In the genomic region with DNA sequence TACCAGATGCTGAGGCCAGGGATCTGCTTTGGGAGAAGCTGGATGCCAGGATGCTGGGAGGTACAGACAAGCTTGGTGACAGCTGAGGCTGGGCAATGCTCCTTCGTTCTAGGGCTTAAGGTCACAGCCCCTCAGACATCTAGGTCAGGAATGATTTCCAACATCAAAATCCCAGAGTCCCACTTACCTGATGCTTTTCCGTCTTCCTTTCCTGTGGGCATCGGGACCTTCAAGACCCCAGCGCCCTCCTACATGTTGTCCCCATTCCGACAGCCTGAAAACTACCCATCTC, we compare ENCODE assay signal across 7 mouse cellular contexts. TPM values are rescaled to one million over a fixed set of nuclear protein-coding genes. Genes with fewer than 3 reads are reported as not detected.
DNase-seq lines count a peak whose midpoint lies in the region; ATAC-seq and TF ChIP-seq lines count a peak whose summit lies in the region.

A gene (minus strand): TSS at position 283 of the 292 bp plus-strand sequence.

- no peaks in the 10 kb centered on the region for H3K36me3 ChIP-seq in ES-Bruce4 (ENCODE audit: control insufficient read depth, insufficient read depth, low read length, poor library complexity, severe bottlenecking)
- H3K36me3 ChIP-seq in heart, embryonic 11.5 days (ENCODE audit: control insufficient read depth, insufficient read depth, low read length), result no peaks in the 10 kb centered on the region
- H3K36me3 ChIP-seq in limb, embryonic 15.5 days, result no peaks in the 10 kb centered on the region
- no peaks in the 10 kb centered on the region for H3K36me3 ChIP-seq in stomach, postnatal 0 days (ENCODE audit: control insufficient read depth, insufficient read depth, low read length)

- peak within 1 kb of the TSS; percentile 61 for H3K4me3 ChIP-seq in ES-Bruce4 (ENCODE audit: low read depth, low read length)
- H3K4me3 ChIP-seq in heart, embryonic 11.5 days (ENCODE audit: low read depth, low read length), result peak within 1 kb of the TSS; percentile 48
- peak within 1 kb of the TSS; percentile 57 for H3K4me3 ChIP-seq in limb, embryonic 15.5 days
- peak within 1 kb of the TSS; percentile 41 for H3K4me3 ChIP-seq in stomach, postnatal 0 days (ENCODE audit: low read depth, low read length)

- TF ChIP-seq EP300 in ES-Bruce4 (IDR thresholded peaks at IDR 0.05; ENCODE audit: insufficient read depth, low read depth, low read length), result no peak
- no peak for TF ChIP-seq EP300 in stomach, postnatal 0 days (optimal IDR thresholded peaks at IDR 0.05)

- no peak within 1 kb of the TSS for H3K27ac ChIP-seq in ES-Bruce4 (ENCODE audit: insufficient read depth, low read length)
- H3K27ac ChIP-seq in heart, embryonic 11.5 days (ENCODE audit: low read depth, low read length), result no peak within 1 kb of the TSS
- H3K27ac ChIP-seq in limb, embryonic 15.5 days, result peak within 1 kb of the TSS; percentile 88
- no peak within 1 kb of the TSS for H3K27ac ChIP-seq in stomach, postnatal 0 days (replicated peaks)

- H3K9me3 ChIP-seq in ES-Bruce4 (replicated peaks; ENCODE audit: control insufficient read depth, insufficient read depth, low read length, poor library complexity, severe bottlenecking), result no peaks in the 10 kb centered on the region
- no peaks in the 10 kb centered on the region for H3K9me3 ChIP-seq in heart, embryonic 11.5 days (replicated peaks; ENCODE audit: control insufficient read depth, low read length)
- no peaks in the 10 kb centered on the region for H3K9me3 ChIP-seq in limb, embryonic 15.5 days
- H3K9me3 ChIP-seq in stomach, postnatal 0 days (ENCODE audit: control insufficient read depth, low read length), result no peaks in the 10 kb centered on the region

- WGBS in heart, embryonic 11.5 days (ENCODE audit: insufficient replicate concordance), result 2% methylated on average over 5 of the region's 5 CpGs
- WGBS in limb, embryonic 15.5 days, result 2% methylated on average over 5 of the region's 5 CpGs
- 2% methylated on average over 5 of the region's 5 CpGs for WGBS in stomach, postnatal 0 days

- no peaks in the 10 kb centered on the region for H3K27me3 ChIP-seq in ES-Bruce4 (ENCODE audit: control insufficient read depth, insufficient read depth, low read length, poor library complexity, severe bottlenecking)
- H3K27me3 ChIP-seq in heart, embryonic 11.5 days (ENCODE audit: control insufficient read depth, insufficient read depth, low read length), result peaks cover 51% of the 10 kb centered on the region
- peaks cover 22% of the 10 kb centered on the region for H3K27me3 ChIP-seq in limb, embryonic 15.5 days
- no peaks in the 10 kb centered on the region; the same call in 1 of the 2 replicates for H3K27me3 ChIP-seq in stomach, postnatal 0 days (ENCODE audit: control insufficient read depth, insufficient read depth, low read length)

- no peak for TF ChIP-seq POLR2A in ES-Bruce4 (IDR thresholded peaks at IDR 0.05; ENCODE audit: insufficient read depth, low read length)

- H3K4me1 ChIP-seq in ES-Bruce4 (ENCODE audit: control insufficient read depth, insufficient read depth, low read length), result no peaks in the 10 kb centered on the region
- H3K4me1 ChIP-seq in heart, embryonic 11.5 days (ENCODE audit: control insufficient read depth, insufficient read depth, low read length), result peaks cover 6% of the 10 kb centered on the region
- H3K4me1 ChIP-seq in limb, embryonic 15.5 days, result peaks cover 27% of the 10 kb centered on the region
- 0 out of 2 replicates have a peak, but pooled peaks cover 3% of the 10 kb centered on the region for H3K4me1 ChIP-seq in stomach, postnatal 0 days (replicated peaks; ENCODE audit: control insufficient read depth, insufficient read depth)

- ATAC-seq in heart, embryonic 11.5 days (replicated peaks; ENCODE audit: insufficient number of reproducible peaks, low FRiP score, low TSS enrichment), result no peak
- ATAC-seq in limb, embryonic 15.5 days (ENCODE audit: insufficient number of reproducible peaks, low FRiP score, low TSS enrichment, low read depth), result no peak
- no peak for ATAC-seq in stomach, postnatal 0 days (ENCODE audit: low FRiP score, low TSS enrichment)

- no peak for TF ChIP-seq CTCF in ES-Bruce4 (IDR thresholded peaks at IDR 0.05; ENCODE audit: low read depth, low read length)
- TF ChIP-seq CTCF in stomach, postnatal 0 days (IDR thresholded peaks at IDR 0.05; ENCODE audit: low read depth), result no peak

- peak within 1 kb of the TSS; percentile 92 for H3K4me2 ChIP-seq in heart, embryonic 11.5 days
- H3K4me2 ChIP-seq in limb, embryonic 15.5 days, result peak within 1 kb of the TSS; percentile 87
- H3K4me2 ChIP-seq in stomach, postnatal 0 days (replicated peaks; ENCODE audit: low read depth), result peak within 1 kb of the TSS; percentile 65

- 0 out of 2 replicates have a peak within 1 kb of the TSS, but pooled peaks have one; percentile 11 for H3K9ac ChIP-seq in ES-Bruce4 (ENCODE audit: low read depth, poor library complexity, severe bottlenecking)
- peak within 1 kb of the TSS; percentile 60; the same call in 1 of the 2 replicates for H3K9ac ChIP-seq in heart, embryonic 11.5 days (ENCODE audit: low read depth, low read length)
- peak within 1 kb of the TSS; percentile 45 for H3K9ac ChIP-seq in limb, embryonic 15.5 days
- H3K9ac ChIP-seq in stomach, postnatal 0 days (ENCODE audit: low read length), result 0 out of 2 replicates have a peak within 1 kb of the TSS, but pooled peaks have one; percentile 23

- DNase-seq in adrenal gland, postnatal 4 days (ENCODE audit: low spot score in 2 of 2), result no peak
- DNase-seq in stomach, postnatal 0 days (ENCODE audit: low spot score), result no peak
- no peak for DNase-seq in thymus, postnatal 14 days
- no peak for DNase-seq in cerebellum, postnatal 4 days (ENCODE audit: low spot score in 2 of 2)

RNA-seq across cellular contexts. Expression of the gene that starts here (rescaled TPM):
- 0.21 and 0.28 TPM in 2 replicates for polyA plus RNA-seq in ES-Bruce4 (2011; ENCODE audit: insufficient read depth, insufficient read length, low read depth, missing spikeins)
- total RNA-seq in adrenal gland, postnatal 4 days (2021), result 10 to 100 TPM; 26.8 to 27.0 TPM
- 4.5 and 4.8 TPM in 2 replicates for polyA plus RNA-seq in heart, embryonic 11.5 days (2014; fragmentation: Nextera tagmentation; extraction: Ambion mirVana)
- polyA plus RNA-seq in limb, embryonic 15.5 days (2015; fragmentation: Nextera tagmentation; extraction: Ambion mirVana), result 22.9 and 26.2 TPM in 2 replicates
- polyA plus RNA-seq in stomach, postnatal 0 days (2015; fragmentation: Nextera tagmentation; extraction: Ambion mirVana), result 1.3 and 2.1 TPM in 2 replicates
